Mouse (Mus musculus) E14TG2a.4 (cell line): ENCODE results near the gene Arhgef3.

Experiments
- H3K27me3 ChIP-seq: 2 replicates; pipeline ENCODE4 v1.6.1; 2014; ENCODE audit warnings: low read length, control low read depth; ENCODE audit not compliant: insufficient read depth
- H3K36me3 ChIP-seq: 2 replicates; pipeline ENCODE4 v1.6.1; 2014; ENCODE audit warnings: low read length, control low read depth; ENCODE audit not compliant: insufficient read depth
- H3K4me1 ChIP-seq: replicated peaks from 2 replicates; pipeline ENCODE4 v1.6.1; 2014; ENCODE audit warnings: low read depth, low read length, control low read depth
- H3K4me3 ChIP-seq: replicated peaks from 2 replicates; pipeline ENCODE4 v1.5.1; 2014; ENCODE audit warnings: mild to moderate bottlenecking, low read length
- H3K9me3 ChIP-seq: 2 replicates; pipeline ENCODE4 v1.6.1; 2014; ENCODE audit warnings: low read length, control low read depth
- CTCF ChIP-seq: conservative IDR thresholded peaks from 2 replicates; pipeline ENCODE4 v1.5.1; 2014; ENCODE audit warnings: low read length
- NANOG ChIP-seq: IDR thresholded peaks from 2 replicates; pipeline ENCODE4 v1.6.1; 2014; ENCODE audit warnings: borderline replicate concordance, low read length, mixed read lengths
- POU5F1 ChIP-seq: IDR thresholded peaks from 2 replicates; pipeline ENCODE4 v1.6.1; 2014; ENCODE audit warnings: low read length, borderline replicate concordance

Arhgef3 gene

GRCm38 (mm10) chr14:27379404-27379803 is 264.7 kb downstream of the Arhgef3 start:
- no peaks in the 10 kb centered on the region for H3K9me3 ChIP-seq
- TF ChIP-seq POU5F1 = no peak
- no peak for TF ChIP-seq CTCF
- TF ChIP-seq NANOG = no peak
- H3K36me3 ChIP-seq = peaks cover 7% of the 10 kb centered on the region; the same call in 1 of the 2 replicates
- 0 out of 2 replicates have a peak overlapping the region, but pooled peaks have one; percentile 17 for H3K4me3 ChIP-seq
- no peaks in the 10 kb centered on the region for H3K27me3 ChIP-seq
- H3K4me1 ChIP-seq = peaks cover 37% of the 10 kb centered on the region

GRCm38 (mm10) chr14:27381459-27381858 is 266.8 kb downstream of the Arhgef3 start:
- Histone ChIP-seq H3K27me3 (no peaks in the 10 kb centered on the region), H3K4me3 (no peak overlapping the region), H3K9me3 (no peaks in the 10 kb centered on the region), H3K4me1 (peaks cover 37% of the 10 kb centered on the region), H3K36me3 (peaks cover 10% of the 10 kb centered on the region)
- TF ChIP-seq NANOG = no peak
- TF ChIP-seq POU5F1 = no peak
- TF ChIP-seq CTCF = no peak

- TF ChIP-seq NANOG = no peak
- no peak for TF ChIP-seq POU5F1
- Histone ChIP-seq H3K4me3 (no peak overlapping the region), H3K36me3 (peaks cover 24% of the 10 kb centered on the region), H3K4me1 (peaks cover 53% of the 10 kb centered on the region), H3K27me3 (no peaks in the 10 kb centered on the region), H3K9me3 (no peaks in the 10 kb centered on the region)
These were observed 268.7 kb downstream of the Arhgef3 start for GRCm38 (mm10) chr14:27383321-27383830.

- TF ChIP-seq CTCF = no peak
- TF ChIP-seq NANOG = no peak
- Histone ChIP-seq H3K4me3 (no peak overlapping the region), H3K36me3 (peaks cover 26% of the 10 kb centered on the region)
These were observed 269.4 kb downstream of the Arhgef3 start for GRCm38 (mm10) chr14:27384143-27384542.

GRCm38 (mm10) chr14:27388616-27389015 is 273.9 kb downstream of the Arhgef3 start:
- H3K4me3 ChIP-seq = no peak overlapping the region
- H3K9me3 ChIP-seq = no peaks in the 10 kb centered on the region
- H3K4me1 ChIP-seq = peaks cover 83% of the 10 kb centered on the region
- H3K27me3 ChIP-seq = no peaks in the 10 kb centered on the region
- TF ChIP-seq POU5F1 (no peak), CTCF (no peak), NANOG (no peak)
- peaks cover 26% of the 10 kb centered on the region for H3K36me3 ChIP-seq

More at GRCm38 (mm10) chr14:27384143-27384542, 269.4 kb downstream of the Arhgef3 start:
- Histone ChIP-seq H3K27me3 (no peaks in the 10 kb centered on the region), H3K4me1 (peaks cover 55% of the 10 kb centered on the region), H3K9me3 (no peaks in the 10 kb centered on the region)

GRCm38 (mm10) chr14:27389722-27390121 is 275.0 kb downstream of the Arhgef3 start:
- Histone ChIP-seq H3K4me1 (peaks cover 72% of the 10 kb centered on the region), H3K9me3 (no peaks in the 10 kb centered on the region), H3K27me3 (no peaks in the 10 kb centered on the region), H3K4me3 (no peak overlapping the region), H3K36me3 (peaks cover 28% of the 10 kb centered on the region)
- TF ChIP-seq POU5F1 (no peak), NANOG (no peak), CTCF (no peak)

- H3K36me3 ChIP-seq = peaks cover 36% of the 10 kb centered on the region
- no peaks in the 10 kb centered on the region for H3K27me3 ChIP-seq
- no peaks in the 10 kb centered on the region for H3K9me3 ChIP-seq
- no peak overlapping the region for H3K4me3 ChIP-seq
- peaks cover 66% of the 10 kb centered on the region for H3K4me1 ChIP-seq
- TF ChIP-seq CTCF (no peak), POU5F1 (no peak), NANOG (no peak)
These were observed 276.0 kb downstream of the Arhgef3 start for GRCm38 (mm10) chr14:27390663-27391062.

- Histone ChIP-seq H3K36me3 (peaks cover 43% of the 10 kb centered on the region), H3K4me3 (no peak overlapping the region), H3K4me1 (peaks cover 67% of the 10 kb centered on the region), H3K9me3 (no peaks in the 10 kb centered on the region), H3K27me3 (no peaks in the 10 kb centered on the region)
- TF ChIP-seq POU5F1 (no peak), NANOG (no peak), CTCF (no peak)
These were observed 277.1 kb downstream of the Arhgef3 start for GRCm38 (mm10) chr14:27391776-27392308.

- Histone ChIP-seq H3K27me3 (no peaks in the 10 kb centered on the region), H3K4me1 (peaks cover 65% of the 10 kb centered on the region), H3K36me3 (peaks cover 43% of the 10 kb centered on the region), H3K4me3 (no peak overlapping the region), H3K9me3 (no peaks in the 10 kb centered on the region)
- TF ChIP-seq CTCF (no peak), NANOG (no peak), POU5F1 (no peak)
These were observed 278.0 kb downstream of the Arhgef3 start for GRCm38 (mm10) chr14:27392660-27393059.
